Mouse (Mus musculus) limb, embryonic 14.5 days (tissue): ENCODE data around the gene Gm20388. TPM values are rescaled to one million over a fixed set of nuclear protein-coding genes. Genes with fewer than 3 reads are reported as not detected.

Experiments used
- ATAC-seq: fragments of 200-750 bp; cut with Nextera tagmentation; 2 replicates; pipeline ENCODE4 v1.8.0; 2017; ENCODE audit warnings: low read depth, moderate number of reproducible peaks, moderate TSS enrichment; ENCODE audit not compliant: low FRiP score
- DNase-seq: peaks from one replicate; pipeline ENCODE4 v3.0.0-alpha.2; 2015; ENCODE audit warnings: low spot score
- H3K27ac ChIP-seq: fragments of 300-500 bp; sonication (generic); replicated peaks from 2 replicates; pipeline ENCODE4 v1.5.1; 2014; ENCODE audit warnings: low read depth, mild to moderate bottlenecking, low read length, moderate library complexity, mixed read lengths
- H3K27me3 ChIP-seq: fragments of 300-500 bp; sonication (generic); 2 replicates; pipeline ENCODE4 v1.6.1; 2014; ENCODE audit warnings: low read length, mixed read lengths; ENCODE audit not compliant: control insufficient read depth, insufficient read depth
- H3K36me3 ChIP-seq: fragments of 300-500 bp; sonication (generic); 2 replicates; pipeline ENCODE4 v1.6.1; 2014; ENCODE audit warnings: mild to moderate bottlenecking, low read length, moderate library complexity, mixed read lengths; ENCODE audit not compliant: control insufficient read depth, insufficient read depth
- H3K4me1 ChIP-seq: fragments of 300-500 bp; sonication (generic); 2 replicates; pipeline ENCODE4 v1.6.1; 2014; ENCODE audit warnings: antibody characterized with exemption, low read length, mixed read lengths; ENCODE audit not compliant: control insufficient read depth, insufficient read depth
- H3K4me2 ChIP-seq: fragments of 300-500 bp; sonication (generic); replicated peaks from 2 replicates; pipeline ENCODE4 v1.6.1; 2014; ENCODE audit warnings: low read depth, mild to moderate bottlenecking, low read length, moderate library complexity; ENCODE audit not compliant: severe bottlenecking
- H3K4me3 ChIP-seq: fragments of 300-500 bp; sonication (generic); replicated peaks from 2 replicates; pipeline ENCODE4 v1.5.1; 2014; ENCODE audit warnings: low read length
- H3K9ac ChIP-seq: fragments of 300-500 bp; sonication (generic); 2 replicates; pipeline ENCODE4 v1.6.1; 2014; ENCODE audit warnings: mild to moderate bottlenecking, low read depth, low read length, moderate library complexity; ENCODE audit not compliant: severe bottlenecking
- H3K9me3 ChIP-seq: fragments of 300-500 bp; sonication (generic); 2 replicates; pipeline ENCODE4 v1.6.1; 2016; ENCODE audit warnings: low read length; ENCODE audit not compliant: control insufficient read depth
- POLR2A ChIP-seq: fragments of 200-500 bp; IDR thresholded peaks from 2 replicates; pipeline ENCODE4 v1.8.0; 2012; ENCODE audit warnings: inconsistent platforms, mild to moderate bottlenecking, moderate library complexity, borderline replicate concordance; ENCODE audit not compliant: insufficient read depth, insufficient read length; ENCODE audit errors: extremely low read depth
- WGBS: fragments of 180-500 bp; shearing (Covaris S2); extraction: QIAGEN DNeasy Blood & Tissue Kit; methylation state at CpG from one replicate; pipeline ENCODE4 v1.1.7; 2014; 5-methylcytosine and 5-hydroxymethylcytosine counted together
- polyA plus RNA-seq, 2 experiments: library from polyadenylated mRNA; depleted of rRNA in 1 of 2; stranded (reverse) in 1 of 2; unstranded in 1 of 2; fragments of >200 nt; fragmentation: Nextera tagmentation in 1 of 2; extraction: Ambion mirVana in 1 of 2; gene quantifications; 2 replicates each; pipeline versions ENCODE4 v1.2.1 to v1.2.3; 2012 to 2014

The Gm20388 gene
- polyA plus RNA-seq, 2 experiments = 1.9 to 49.9 TPM

DNA sequence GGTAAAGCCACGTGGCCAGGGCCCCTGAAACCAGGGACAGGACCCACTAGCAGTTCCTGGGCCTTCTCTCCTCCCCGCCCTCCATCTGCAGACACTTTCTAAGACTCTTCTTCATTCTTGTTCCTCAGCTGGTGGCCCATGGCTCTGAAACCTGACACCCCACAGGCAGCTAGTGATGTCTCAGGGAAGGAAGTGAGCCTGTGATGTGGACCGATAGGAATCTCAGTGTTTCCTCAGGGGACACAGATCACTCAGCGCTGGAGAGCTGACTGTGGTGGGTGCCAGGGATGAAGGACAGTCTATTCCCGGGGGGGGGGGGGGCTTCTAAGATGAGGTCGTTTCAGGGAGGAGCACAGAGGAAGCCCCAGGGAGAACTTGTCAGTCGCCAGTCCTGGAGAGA, 1318.9 kb downstream of the Gm20388 start:
- H3K27ac ChIP-seq = no peak overlapping the region
- H3K36me3 ChIP-seq = no peaks in the 10 kb centered on the region
- no peaks in the 10 kb centered on the region for H3K4me1 ChIP-seq
- no peak for TF ChIP-seq POLR2A
- no peak overlapping the region for H3K9ac ChIP-seq
- no peak for DNase-seq
- H3K4me2 ChIP-seq = no peak overlapping the region
- no peak for ATAC-seq
- H3K4me3 ChIP-seq = no peak overlapping the region
- H3K9me3 ChIP-seq = no peaks in the 10 kb centered on the region
- 31% methylated on average over 6 of the region's 7 CpGs for WGBS
- no peaks in the 10 kb centered on the region for H3K27me3 ChIP-seq

- H3K36me3 ChIP-seq = no peaks in the 10 kb centered on the region
- no peak for ATAC-seq
Observed at GRCm38 (mm10) chr8:121233196-121233595, 1322.6 kb downstream of the Gm20388 start.

GRCm38 (mm10) chr8:121234915-121235314, 1324.3 kb downstream of the Gm20388 start:
- Histone ChIP-seq H3K9me3 (no peaks in the 10 kb centered on the region), H3K4me3 (no peak overlapping the region), H3K4me1 (peaks cover 3% of the 10 kb centered on the region; the same call in 1 of the 2 replicates), H3K4me2 (no peak overlapping the region), H3K27ac (no peak overlapping the region), H3K27me3 (no peaks in the 10 kb centered on the region), H3K36me3 (no peaks in the 10 kb centered on the region), H3K9ac (no peak overlapping the region)
- DNase-seq (no peak), ATAC-seq (no peak)
- no peak for TF ChIP-seq POLR2A
- 49% methylated on average over 7 of the region's 7 CpGs for WGBS

More at GRCm38 (mm10) chr8:121233196-121233595, 1322.6 kb downstream of the Gm20388 start:
- no peak for DNase-seq
- no peaks in the 10 kb centered on the region for H3K4me1 ChIP-seq
- WGBS = 29% methylated on average over 4 of the region's 4 CpGs
- H3K4me3 ChIP-seq = no peak overlapping the region
- TF ChIP-seq POLR2A = no peak
- H3K9ac ChIP-seq = no peak overlapping the region
- H3K9me3 ChIP-seq = no peaks in the 10 kb centered on the region
- H3K27me3 ChIP-seq = no peaks in the 10 kb centered on the region
- no peak overlapping the region for H3K4me2 ChIP-seq
- no peak overlapping the region for H3K27ac ChIP-seq

GRCm38 (mm10) chr8:121239640-121240039, 1329.0 kb downstream of the Gm20388 start:
- no peaks in the 10 kb centered on the region for H3K27me3 ChIP-seq
- WGBS = 67% methylated on average over 6 of the region's 6 CpGs

GRCm38 (mm10) chr8:121241761-121242552, 1331.3 kb downstream of the Gm20388 start:
- H3K27me3 ChIP-seq = no peaks in the 10 kb centered on the region
- H3K4me3 ChIP-seq = no peak overlapping the region
- no peaks in the 10 kb centered on the region for H3K36me3 ChIP-seq
- peaks cover 19% of the 10 kb centered on the region for H3K4me1 ChIP-seq
- H3K4me2 ChIP-seq = no peak overlapping the region
- 13% methylated on average over 14 of the region's 14 CpGs for WGBS
- H3K9ac ChIP-seq = peak overlapping the region; percentile 21; the same call in 1 of the 2 replicates
- 0 out of 2 replicates have a peak, but pooled peaks have one; percentile 47 for ATAC-seq
- TF ChIP-seq POLR2A = no peak
- no peak overlapping the region for H3K27ac ChIP-seq
- H3K9me3 ChIP-seq = no peaks in the 10 kb centered on the region
- peak; percentile 42 for DNase-seq

More at GRCm38 (mm10) chr8:121239640-121240039, 1329.0 kb downstream of the Gm20388 start:
- TF ChIP-seq POLR2A = no peak
- H3K36me3 ChIP-seq = no peaks in the 10 kb centered on the region
- H3K4me3 ChIP-seq = no peak overlapping the region
- no peak overlapping the region for H3K27ac ChIP-seq
- H3K4me1 ChIP-seq = peaks cover 19% of the 10 kb centered on the region
- no peak for ATAC-seq
- H3K9ac ChIP-seq = no peak overlapping the region
- no peaks in the 10 kb centered on the region for H3K9me3 ChIP-seq
- DNase-seq = no peak
- no peak overlapping the region for H3K4me2 ChIP-seq
